Mouse (Mus musculus) embryo, embryonic 10.5 days (tissue): Measurements from ENCODE around the gene Rbfox2.
A peak's percentile ranks its signal among the peaks of the same experiment; 100 is the strongest.
"Not testable (repeated sequence)": the region's sequence is repeated elsewhere in the genome, so short reads cannot be mapped to it uniquely, and the experiment has no call there.

Experiments
- DNase-seq: peaks from one replicate; pipeline ENCODE4 v3.0.0-alpha.2; 2015; ENCODE audit warnings: low spot score

Gene Rbfox2

GRCm38 (mm10) chr15:77065259-77065852 is 241.4 kb downstream of the Rbfox2 start:
- no peak for DNase-seq

GRCm38 (mm10) chr15:77062746-77063145 is 244.1 kb downstream of the Rbfox2 start:
- DNase-seq, result no peak

GRCm38 (mm10) chr15:77059416-77059815 is 247.4 kb downstream of the Rbfox2 start:
- not testable (repeated sequence) for DNase-seq

GRCm38 (mm10) chr15:77058566-77058965 is 248.2 kb downstream of the Rbfox2 start:
- no peak for DNase-seq

- DNase-seq, result no peak
Observed at GRCm38 (mm10) chr15:77056791-77057051, 250.1 kb downstream of the Rbfox2 start.

GRCm38 (mm10) chr15:77056001-77056790 is 250.6 kb downstream of the Rbfox2 start:
- peak; percentile 62 for DNase-seq

GRCm38 (mm10) chr15:77054611-77055175 is 252.1 kb downstream of the Rbfox2 start:
- no peak for DNase-seq

- DNase-seq, result no peak
Observed at GRCm38 (mm10) chr15:77053021-77053420, 253.8 kb downstream of the Rbfox2 start.

GRCm38 (mm10) chr15:77052176-77052575 is 254.6 kb downstream of the Rbfox2 start:
- DNase-seq, result no peak

GRCm38 (mm10) chr15:77050570-77050969 is 256.2 kb downstream of the Rbfox2 start, which contains the start of gene Mb:
TSS of gene Mb (minus strand) at chr15:77050670.
- DNase-seq, result no peak

- no peak for DNase-seq
Observed at GRCm38 (mm10) chr15:77045609-77046008, 261.2 kb downstream of the Rbfox2 start.

GRCm38 (mm10) chr15:77044597-77045320 is 262.0 kb downstream of the Rbfox2 start, which contains the start of gene Apol6:
TSS of gene Apol6 (plus strand) at chr15:77044729.
- no peak for DNase-seq

GRCm38 (mm10) chr15:77040784-77041183 is 266.0 kb downstream of the Rbfox2 start:
- no peak for DNase-seq

GRCm38 (mm10) chr15:77039211-77039700 is 267.5 kb downstream of the Rbfox2 start:
- DNase-seq, result peak; percentile 40

- peak; percentile 61 for DNase-seq
Observed at GRCm38 (mm10) chr15:77037278-77038161, 269.3 kb downstream of the Rbfox2 start.

GRCm38 (mm10) chr15:77036989-77037277 is 269.9 kb downstream of the Rbfox2 start:
- DNase-seq, result no peak

GRCm38 (mm10) chr15:77036320-77036988 is 270.4 kb downstream of the Rbfox2 start:
- no peak for DNase-seq

- DNase-seq, result no peak
Observed at GRCm38 (mm10) chr15:77035643-77036042, 271.2 kb downstream of the Rbfox2 start.

- no peak for DNase-seq
Observed at GRCm38 (mm10) chr15:77034526-77034925, 272.3 kb downstream of the Rbfox2 start.

GRCm38 (mm10) chr15:77031271-77031670 is 275.5 kb downstream of the Rbfox2 start:
- DNase-seq, result no peak
